ENCODE assay signal across 8 mouse cellular contexts in the genomic region with DNA sequence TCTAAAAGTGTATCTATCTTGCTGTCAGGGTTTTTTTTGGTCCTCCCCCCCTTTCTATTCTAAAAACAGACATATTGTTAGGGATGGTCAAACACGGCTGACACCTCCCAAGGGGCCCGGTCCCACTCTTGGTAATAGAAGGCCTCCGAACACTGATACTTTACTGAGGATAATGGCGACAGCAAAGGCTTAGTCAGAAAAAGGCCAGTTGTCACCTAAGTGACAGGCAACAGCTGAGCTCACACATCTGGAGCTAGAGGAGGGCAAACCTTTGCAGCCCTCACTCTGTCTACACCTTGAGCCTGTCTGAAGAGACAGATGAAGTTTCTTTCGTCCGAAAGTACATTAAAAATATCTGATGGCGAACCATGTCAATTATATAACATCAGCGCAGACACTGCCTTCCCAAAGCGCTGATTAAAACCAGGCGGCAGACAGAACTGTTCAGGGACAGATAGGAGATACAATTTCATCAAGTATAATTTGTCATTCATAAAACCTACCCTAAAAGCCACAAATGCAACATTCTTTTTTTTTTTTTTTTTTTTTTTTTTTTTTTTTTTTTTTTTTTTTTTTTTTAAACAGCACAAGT. TPM values are rescaled to one million over a fixed set of nuclear protein-coding genes. Genes with fewer than 3 reads are reported as not detected.
DNase-seq lines count a peak whose midpoint lies in the region; ATAC-seq and TF ChIP-seq lines count a peak whose summit lies in the region.

No protein-coding gene starts in this region.

- no peaks in the 10 kb centered on the region for H3K27me3 ChIP-seq in heart, embryonic 12.5 days (replicated peaks)
- H3K27me3 ChIP-seq in liver, embryonic 11.5 days (replicated peaks; ENCODE audit: control insufficient read depth, insufficient read depth, low read length), result no peaks in the 10 kb centered on the region
- H3K27me3 ChIP-seq in stomach, embryonic 16.5 days (ENCODE audit: control insufficient read depth, insufficient read depth, low read length), result no peaks in the 10 kb centered on the region

- DNase-seq in gastrocnemius, adult 2 months, result no peak
- DNase-seq in gastrocnemius, postnatal 4 days (ENCODE audit: low spot score in 2 of 2), result no peak
- peak; percentile 47 for DNase-seq in adipocyte (ENCODE audit: low spot score)
- no peak for DNase-seq in liver, embryonic 11.5 days (ENCODE audit: low spot score)
- DNase-seq in lung, adult 18-20 months, result no peak
- no peak for DNase-seq in gastrocnemius, postnatal 14 days

- peaks cover 41% of the 10 kb centered on the region for H3K4me1 ChIP-seq in heart, embryonic 12.5 days (replicated peaks)
- H3K4me1 ChIP-seq in liver, embryonic 11.5 days (replicated peaks; ENCODE audit: control insufficient read depth, insufficient read depth, low read length), result peaks cover 36% of the 10 kb centered on the region
- H3K4me1 ChIP-seq in stomach, embryonic 16.5 days (ENCODE audit: control insufficient read depth, insufficient read depth, low read length), result peaks cover 16% of the 10 kb centered on the region

- no peaks in the 10 kb centered on the region for H3K36me3 ChIP-seq in heart, embryonic 12.5 days
- no peaks in the 10 kb centered on the region for H3K36me3 ChIP-seq in liver, embryonic 11.5 days (ENCODE audit: control insufficient read depth, insufficient read depth, low read length)
- H3K36me3 ChIP-seq in stomach, embryonic 16.5 days (ENCODE audit: control insufficient read depth, insufficient read depth, low read length), result no peaks in the 10 kb centered on the region

- H3K4me3 ChIP-seq in gastrocnemius, adult 2 months, result peak overlapping the region; percentile 89
- peak overlapping the region; percentile 91 for H3K4me3 ChIP-seq in heart, embryonic 12.5 days
- peak overlapping the region; percentile 91 for H3K4me3 ChIP-seq in liver, embryonic 11.5 days (ENCODE audit: low read depth, low read length)
- H3K4me3 ChIP-seq in stomach, embryonic 16.5 days (replicated peaks; ENCODE audit: low read length), result peak overlapping the region; percentile 90

- ATAC-seq in heart, embryonic 12.5 days (ENCODE audit: insufficient number of reproducible peaks, low FRiP score), result no peak
- no peak for ATAC-seq in liver, embryonic 11.5 days (replicated peaks; ENCODE audit: low FRiP score)
- no peak for ATAC-seq in stomach, embryonic 16.5 days (ENCODE audit: insufficient read depth, low FRiP score)

- no peak for TF ChIP-seq CTCF in gastrocnemius, adult 2 months (IDR thresholded peaks at IDR 0.05)

- H3K9ac ChIP-seq in heart, embryonic 12.5 days, result peak overlapping the region; percentile 97
- H3K9ac ChIP-seq in liver, embryonic 11.5 days (ENCODE audit: low read depth, low read length), result peak overlapping the region; percentile 92
- peak overlapping the region; percentile 97 for H3K9ac ChIP-seq in stomach, embryonic 16.5 days (ENCODE audit: low read length)

- H3K9me3 ChIP-seq in heart, embryonic 12.5 days (replicated peaks), result no peaks in the 10 kb centered on the region
- no peaks in the 10 kb centered on the region for H3K9me3 ChIP-seq in liver, embryonic 11.5 days (ENCODE audit: control insufficient read depth, low read length)
- no peaks in the 10 kb centered on the region for H3K9me3 ChIP-seq in stomach, embryonic 16.5 days (replicated peaks; ENCODE audit: control insufficient read depth, low read length)

- H3K4me2 ChIP-seq in heart, embryonic 12.5 days, result peak overlapping the region; percentile 74
- peak overlapping the region; percentile 93 for H3K4me2 ChIP-seq in liver, embryonic 11.5 days
- H3K4me2 ChIP-seq in stomach, embryonic 16.5 days (ENCODE audit: low read depth, low read length), result peak overlapping the region; percentile 69

- WGBS in heart, embryonic 12.5 days, result 5% methylated on average over 10 of the region's 10 CpGs
- WGBS in liver, embryonic 11.5 days, result 19% methylated on average over 10 of the region's 10 CpGs
- WGBS in stomach, embryonic 16.5 days, result 10% methylated on average over 10 of the region's 10 CpGs

- peak overlapping the region; percentile 92 for H3K27ac ChIP-seq in gastrocnemius, adult 2 months
- H3K27ac ChIP-seq in heart, embryonic 12.5 days (ENCODE audit: poor library complexity, severe bottlenecking), result peak overlapping the region; percentile 94
- H3K27ac ChIP-seq in liver, embryonic 11.5 days (ENCODE audit: low read depth, low read length), result peak overlapping the region; percentile 45; the same call in 1 of the 2 replicates
- H3K27ac ChIP-seq in stomach, embryonic 16.5 days (ENCODE audit: low read length), result peak overlapping the region; percentile 90

- intact Hi-C loops in gastrocnemius, adult 2 months (cut with DNase I), result loop anchor here (10.0 kb wide), 1 partner anchor 920 kb away; no protein-coding TSS in a partner anchor
- intact Hi-C loops in gastrocnemius, postnatal 14 days (cut with DNase I; ENCODE audit: low total_unique reads), result loop anchor here (10.0 kb wide), 1 partner anchor 620 kb away; no protein-coding TSS in a partner anchor

RNA-seq across cellular contexts. Expression of a gene that starts 1.3 kb away (rescaled TPM):
- total RNA-seq in gastrocnemius, adult 2 months (2021), result 1 to 10 TPM; 2.9 to 4.8 TPM
- 10 to 100 TPM; 22.5 to 24.5 TPM for total RNA-seq in gastrocnemius, postnatal 4 days (2021)
- polyA plus RNA-seq in heart, embryonic 12.5 days (2016; fragmentation: Nextera tagmentation; extraction: Ambion mirVana), result 42.2 and 43.7 TPM in 2 replicates
- 11.6 and 12.8 TPM in 2 replicates for polyA plus RNA-seq in liver, embryonic 11.5 days (2014; fragmentation: Nextera tagmentation; extraction: Ambion mirVana)
- polyA plus RNA-seq in stomach, embryonic 16.5 days (2015; fragmentation: Nextera tagmentation; extraction: Ambion mirVana), result 20.2 and 21.7 TPM in 2 replicates
- total RNA-seq in gastrocnemius, postnatal 14 days (2021), result 1 to 10 TPM; 6.0 TPM
